Mouse (Mus musculus) limb, embryonic 14.5 days (tissue): ENCODE data around the gene Plxdc1. TPM values are rescaled to one million over a fixed set of nuclear protein-coding genes. Genes with fewer than 3 reads are reported as not detected.
A peak's percentile ranks its signal among the peaks of the same experiment; 100 is the strongest.

Experiments used
- ATAC-seq: fragments of 200-750 bp; cut with Nextera tagmentation; 2 replicates; pipeline ENCODE4 v1.8.0; 2017; ENCODE audit warnings: low read depth, moderate number of reproducible peaks, moderate TSS enrichment; ENCODE audit not compliant: low FRiP score
- DNase-seq: peaks from one replicate; pipeline ENCODE4 v3.0.0-alpha.2; 2015; ENCODE audit warnings: low spot score
- H3K27ac ChIP-seq: fragments of 300-500 bp; sonication (generic); replicated peaks from 2 replicates; pipeline ENCODE4 v1.5.1; 2014; ENCODE audit warnings: low read depth, mild to moderate bottlenecking, low read length, moderate library complexity, mixed read lengths
- H3K27me3 ChIP-seq: fragments of 300-500 bp; sonication (generic); 2 replicates; pipeline ENCODE4 v1.6.1; 2014; ENCODE audit warnings: low read length, mixed read lengths; ENCODE audit not compliant: control insufficient read depth, insufficient read depth
- H3K36me3 ChIP-seq: fragments of 300-500 bp; sonication (generic); 2 replicates; pipeline ENCODE4 v1.6.1; 2014; ENCODE audit warnings: mild to moderate bottlenecking, low read length, moderate library complexity, mixed read lengths; ENCODE audit not compliant: control insufficient read depth, insufficient read depth
- H3K4me1 ChIP-seq: fragments of 300-500 bp; sonication (generic); 2 replicates; pipeline ENCODE4 v1.6.1; 2014; ENCODE audit warnings: antibody characterized with exemption, low read length, mixed read lengths; ENCODE audit not compliant: control insufficient read depth, insufficient read depth
- H3K4me2 ChIP-seq: fragments of 300-500 bp; sonication (generic); replicated peaks from 2 replicates; pipeline ENCODE4 v1.6.1; 2014; ENCODE audit warnings: low read depth, mild to moderate bottlenecking, low read length, moderate library complexity; ENCODE audit not compliant: severe bottlenecking
- H3K4me3 ChIP-seq: fragments of 300-500 bp; sonication (generic); replicated peaks from 2 replicates; pipeline ENCODE4 v1.5.1; 2014; ENCODE audit warnings: low read length
- H3K9ac ChIP-seq: fragments of 300-500 bp; sonication (generic); 2 replicates; pipeline ENCODE4 v1.6.1; 2014; ENCODE audit warnings: mild to moderate bottlenecking, low read depth, low read length, moderate library complexity; ENCODE audit not compliant: severe bottlenecking
- H3K9me3 ChIP-seq: fragments of 300-500 bp; sonication (generic); 2 replicates; pipeline ENCODE4 v1.6.1; 2016; ENCODE audit warnings: low read length; ENCODE audit not compliant: control insufficient read depth
- POLR2A ChIP-seq: fragments of 200-500 bp; IDR thresholded peaks from 2 replicates; pipeline ENCODE4 v1.8.0; 2012; ENCODE audit warnings: inconsistent platforms, mild to moderate bottlenecking, moderate library complexity, borderline replicate concordance; ENCODE audit not compliant: insufficient read depth, insufficient read length; ENCODE audit errors: extremely low read depth
- WGBS: fragments of 180-500 bp; shearing (Covaris S2); extraction: QIAGEN DNeasy Blood & Tissue Kit; methylation state at CpG from one replicate; pipeline ENCODE4 v1.1.7; 2014; 5-methylcytosine and 5-hydroxymethylcytosine counted together
- polyA plus RNA-seq, 2 experiments: library from polyadenylated mRNA; depleted of rRNA in 1 of 2; stranded (reverse) in 1 of 2; unstranded in 1 of 2; fragments of >200 nt; fragmentation: Nextera tagmentation in 1 of 2; extraction: Ambion mirVana in 1 of 2; gene quantifications; 2 replicates each; pipeline versions ENCODE4 v1.2.1 to v1.2.3; 2012 to 2014

Plxdc1 gene
- polyA plus RNA-seq, 2 experiments, result 1.0 to 1.1 TPM

- ATAC-seq, result no peak
- peaks cover 8% of the 10 kb centered on the region; the same call in 1 of the 2 replicates for H3K27me3 ChIP-seq
- H3K4me2 ChIP-seq, result 0 out of 2 replicates have a peak overlapping the region, but pooled peaks have one; percentile 0
- H3K4me1 ChIP-seq, result peaks cover 15% of the 10 kb centered on the region; the same call in 1 of the 2 replicates
- H3K9me3 ChIP-seq, result no peaks in the 10 kb centered on the region
- no peak for TF ChIP-seq POLR2A
- 65% methylated on average over 8 of the region's 8 CpGs for whole genome bisulfite sequencing
- DNase-seq, result peak; percentile 62
- H3K9ac ChIP-seq, result no peak overlapping the region
- peaks cover 52% of the 10 kb centered on the region for H3K36me3 ChIP-seq
- no peak overlapping the region for H3K27ac ChIP-seq
- H3K4me3 ChIP-seq, result no peak overlapping the region
Measured at GRCm38 (mm10) chr11:98004161-98004560, 17.9 kb upstream of the Plxdc1 start.

- no peak overlapping the region for H3K9ac ChIP-seq
- WGBS, result 29% methylated on average over 17 of the region's 17 CpGs
- H3K9me3 ChIP-seq, result no peaks in the 10 kb centered on the region
- ATAC-seq (no peak), DNase-seq (no peak)
- H3K36me3 ChIP-seq, result peaks cover 45% of the 10 kb centered on the region
- no peak overlapping the region for H3K27ac ChIP-seq
- no peak overlapping the region for H3K4me3 ChIP-seq
- H3K27me3 ChIP-seq, result peaks cover 8% of the 10 kb centered on the region; the same call in 1 of the 2 replicates
- peaks cover 15% of the 10 kb centered on the region; the same call in 1 of the 2 replicates for H3K4me1 ChIP-seq
- no peak for TF ChIP-seq POLR2A
- H3K4me2 ChIP-seq, result peak overlapping the region; percentile 20; the same call in 1 of the 2 replicates
Measured at GRCm38 (mm10) chr11:98003171-98003671, 17.0 kb upstream of the Plxdc1 start.

- peak overlapping the region; percentile 20; the same call in 1 of the 2 replicates for H3K4me2 ChIP-seq
- H3K4me1 ChIP-seq, result peaks cover 15% of the 10 kb centered on the region; the same call in 1 of the 2 replicates
- DNase-seq, result peak; percentile 70
- no peak overlapping the region for H3K27ac ChIP-seq
- no peaks in the 10 kb centered on the region for H3K9me3 ChIP-seq
- H3K9ac ChIP-seq, result no peak overlapping the region
- H3K36me3 ChIP-seq, result peaks cover 39% of the 10 kb centered on the region
- no peak for TF ChIP-seq POLR2A
- ATAC-seq, result no peak
- H3K4me3 ChIP-seq, result no peak overlapping the region
- 18% methylated on average over 12 of the region's 12 CpGs for WGBS
- H3K27me3 ChIP-seq, result peaks cover 8% of the 10 kb centered on the region; the same call in 1 of the 2 replicates
Measured at GRCm38 (mm10) chr11:98002627-98003026, 16.4 kb upstream of the Plxdc1 start.

- Histone ChIP-seq H3K9ac (no peak overlapping the region), H3K27ac (no peak overlapping the region), H3K36me3 (peaks cover 33% of the 10 kb centered on the region), H3K4me1 (peaks cover 15% of the 10 kb centered on the region; the same call in 1 of the 2 replicates), H3K27me3 (peaks cover 8% of the 10 kb centered on the region; the same call in 1 of the 2 replicates), H3K4me2 (no peak overlapping the region), H3K4me3 (no peak overlapping the region), H3K9me3 (no peaks in the 10 kb centered on the region)
- 52% methylated on average over 6 of the region's 6 CpGs for WGBS
- ATAC-seq (no peak), DNase-seq (no peak)
- no peak for TF ChIP-seq POLR2A
Measured at GRCm38 (mm10) chr11:98001986-98002385, 15.7 kb upstream of the Plxdc1 start.

- 26% methylated on average over 11 of the region's 11 CpGs for WGBS
- Histone ChIP-seq H3K4me1 (peaks cover 15% of the 10 kb centered on the region; the same call in 1 of the 2 replicates), H3K36me3 (peaks cover 29% of the 10 kb centered on the region), H3K9ac (no peak overlapping the region), H3K4me2 (no peak overlapping the region), H3K9me3 (no peaks in the 10 kb centered on the region), H3K4me3 (no peak overlapping the region), H3K27me3 (peaks cover 8% of the 10 kb centered on the region; the same call in 1 of the 2 replicates), H3K27ac (no peak overlapping the region)
- DNase-seq (no peak), ATAC-seq (no peak)
- no peak for TF ChIP-seq POLR2A
Measured at GRCm38 (mm10) chr11:98001351-98001824, 15.1 kb upstream of the Plxdc1 start.
